Mouse (Mus musculus) embryonic facial prominence, embryonic 10.5 days (tissue): ENCODE data around the gene Alg3. TPM values are rescaled to one million over a fixed set of nuclear protein-coding genes. Genes with fewer than 3 reads are reported as not detected.
A peak's percentile ranks its signal among the peaks of the same experiment; 100 is the strongest.

Experiments used
- DNase-seq: peaks from one replicate; pipeline ENCODE4 v3.0.0-alpha.2; 2017; ENCODE audit warnings: low spot score
- H3K27ac ChIP-seq: fragments of 300-500 bp; sonication (generic); replicated peaks from 2 replicates; pipeline ENCODE4 v1.5.1; 2016; ENCODE audit warnings: mild to moderate bottlenecking
- H3K27me3 ChIP-seq: fragments of 300-500 bp; sonication (generic); replicated peaks from 2 replicates; pipeline ENCODE4 v1.6.1; 2016; ENCODE audit warnings: low read depth, mild to moderate bottlenecking; ENCODE audit not compliant: poor library complexity, severe bottlenecking
- H3K36me3 ChIP-seq: fragments of 300-500 bp; sonication (generic); replicated peaks from 2 replicates; pipeline ENCODE4 v1.6.1; 2016; ENCODE audit warnings: mild to moderate bottlenecking, moderate library complexity
- H3K4me1 ChIP-seq: fragments of 300-500 bp; sonication (generic); 2 replicates; pipeline ENCODE4 v1.6.1; 2016
- H3K4me3 ChIP-seq: fragments of 300-500 bp; sonication (generic); 2 replicates; pipeline ENCODE4 v1.5.1; 2016; ENCODE audit warnings: mild to moderate bottlenecking, moderate library complexity
- H3K9me3 ChIP-seq: fragments of 300-500 bp; sonication (generic); 2 replicates; pipeline ENCODE4 v1.6.1; 2016; ENCODE audit warnings: mild to moderate bottlenecking
- WGBS: fragments of 180-500 bp; shearing (Covaris S2); methylation state at CpG from one replicate; pipeline ENCODE4 v1.1.7; 2016; 5-methylcytosine and 5-hydroxymethylcytosine counted together
- microRNA counts: library from miRNA; unstranded; fragments of <30 nt; microRNA quantifications from one replicate; lab custom pipeline; 2017
- microRNA-seq: library from miRNA; unstranded; fragments of <30 nt; microRNA quantifications from one replicate; pipeline ENCODE4, GENCODE M21; 2017
- polyA plus RNA-seq: library from polyadenylated mRNA; unstranded; fragments of >200 nt; fragmentation: Nextera tagmentation; extraction: Ambion mirVana; gene quantifications from 2 replicates; pipeline ENCODE4 v1.2.1, GENCODE M21; 2016

The Alg3 gene
- polyA plus RNA-seq, 1 experiment from 2014 or later = 53.9 TPM

DNA sequence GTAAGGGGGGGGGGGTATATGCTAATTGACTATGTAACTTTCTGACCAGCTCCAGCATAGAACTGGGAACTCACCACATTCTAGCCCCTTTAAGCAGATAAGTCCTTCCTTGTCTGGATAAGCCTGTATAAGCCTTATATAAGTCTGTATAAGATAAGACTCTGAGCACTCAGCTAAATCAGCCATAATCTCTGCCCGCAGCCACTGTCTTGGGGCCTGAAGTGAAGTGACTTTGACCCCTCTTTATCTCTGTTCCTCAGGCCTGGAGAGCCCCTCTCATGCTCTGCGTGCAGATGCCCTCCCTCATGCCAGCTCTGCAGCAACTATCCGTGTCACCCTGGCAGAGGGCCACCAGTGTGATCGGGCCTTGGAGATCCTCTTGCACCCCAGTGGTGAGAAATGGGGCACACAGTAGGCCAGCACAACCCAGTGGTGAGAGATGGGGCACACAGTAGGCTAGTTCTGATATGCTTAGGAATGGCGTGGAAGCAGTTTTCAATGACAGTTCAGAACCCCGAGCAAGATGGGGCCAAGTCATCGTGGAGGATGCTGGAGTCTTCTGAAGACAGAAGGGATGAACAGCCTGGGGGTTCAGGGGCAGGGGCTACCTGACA lies 16.4 kb downstream of the Alg3 start:
- no peaks in the 10 kb centered on the region for H3K36me3 ChIP-seq
- 88% methylated on average over 7 of the region's 7 CpGs for WGBS
- H3K27me3 ChIP-seq = peaks cover 61% of the 10 kb centered on the region
- H3K4me1 ChIP-seq = peaks cover 18% of the 10 kb centered on the region
- no peak for DNase-seq
- no peaks in the 10 kb centered on the region for H3K9me3 ChIP-seq
- H3K4me3 ChIP-seq = no peak overlapping the region
- no peak overlapping the region for H3K27ac ChIP-seq

DNA sequence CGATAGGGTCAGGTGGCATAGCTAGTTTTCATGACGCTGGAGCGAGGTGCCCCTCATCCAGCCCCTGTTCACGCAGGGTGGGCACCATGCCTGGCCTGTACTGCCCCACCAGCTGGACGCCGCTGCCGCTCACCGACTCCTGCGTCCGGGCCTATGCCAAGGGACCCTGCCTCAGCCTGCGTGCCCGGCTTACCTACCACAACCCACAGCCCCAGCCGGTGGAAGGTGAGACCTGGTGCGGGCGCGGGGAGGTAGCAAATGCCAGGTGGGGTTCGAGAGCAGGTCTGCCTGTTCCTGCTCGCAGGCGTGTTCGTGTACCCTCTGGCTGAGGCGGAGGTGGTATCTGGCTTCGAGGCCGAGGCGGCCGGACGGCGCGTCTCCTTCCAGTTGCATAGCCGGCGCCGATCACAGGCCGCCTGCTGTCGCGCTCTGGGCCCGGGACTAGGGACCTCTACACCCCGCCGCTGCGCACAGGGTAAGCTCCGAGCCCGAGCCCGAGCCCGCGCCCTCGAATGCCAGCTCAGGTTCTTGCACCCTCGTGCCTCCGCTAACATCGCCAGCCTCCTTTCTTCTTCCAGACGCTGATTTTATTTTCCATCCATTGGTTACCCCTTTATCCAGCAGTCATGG lies 20.3 kb downstream of the Alg3 start:
- Histone ChIP-seq H3K9me3 (no peaks in the 10 kb centered on the region), H3K27ac (no peak overlapping the region), H3K4me1 (peaks cover 25% of the 10 kb centered on the region), H3K36me3 (no peaks in the 10 kb centered on the region), H3K4me3 (peak overlapping the region; percentile 64), H3K27me3 (peaks cover 91% of the 10 kb centered on the region)
- 5% methylated on average over 48 of the region's 48 CpGs for WGBS
- DNase-seq = peak; percentile 49

DNA sequence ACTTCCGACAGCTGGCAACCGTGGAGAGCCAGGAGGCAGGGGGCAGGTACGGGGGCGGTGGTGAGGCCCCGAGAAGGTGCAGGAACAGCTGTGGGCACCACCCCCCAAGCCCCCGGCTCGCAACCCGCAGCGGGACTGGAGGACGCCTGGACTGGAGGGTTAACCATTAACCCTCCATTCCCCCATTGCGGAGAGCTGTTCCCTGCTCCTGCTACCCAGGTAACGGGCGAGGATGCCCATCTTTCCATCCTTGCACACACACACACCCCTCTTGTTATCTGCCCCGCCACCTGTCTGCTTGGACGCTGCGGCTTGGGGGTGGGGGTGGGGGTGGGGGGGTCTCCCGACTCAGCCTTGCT lies 20.9 kb downstream of the Alg3 start:
- no peaks in the 10 kb centered on the region for H3K9me3 ChIP-seq

DNA sequence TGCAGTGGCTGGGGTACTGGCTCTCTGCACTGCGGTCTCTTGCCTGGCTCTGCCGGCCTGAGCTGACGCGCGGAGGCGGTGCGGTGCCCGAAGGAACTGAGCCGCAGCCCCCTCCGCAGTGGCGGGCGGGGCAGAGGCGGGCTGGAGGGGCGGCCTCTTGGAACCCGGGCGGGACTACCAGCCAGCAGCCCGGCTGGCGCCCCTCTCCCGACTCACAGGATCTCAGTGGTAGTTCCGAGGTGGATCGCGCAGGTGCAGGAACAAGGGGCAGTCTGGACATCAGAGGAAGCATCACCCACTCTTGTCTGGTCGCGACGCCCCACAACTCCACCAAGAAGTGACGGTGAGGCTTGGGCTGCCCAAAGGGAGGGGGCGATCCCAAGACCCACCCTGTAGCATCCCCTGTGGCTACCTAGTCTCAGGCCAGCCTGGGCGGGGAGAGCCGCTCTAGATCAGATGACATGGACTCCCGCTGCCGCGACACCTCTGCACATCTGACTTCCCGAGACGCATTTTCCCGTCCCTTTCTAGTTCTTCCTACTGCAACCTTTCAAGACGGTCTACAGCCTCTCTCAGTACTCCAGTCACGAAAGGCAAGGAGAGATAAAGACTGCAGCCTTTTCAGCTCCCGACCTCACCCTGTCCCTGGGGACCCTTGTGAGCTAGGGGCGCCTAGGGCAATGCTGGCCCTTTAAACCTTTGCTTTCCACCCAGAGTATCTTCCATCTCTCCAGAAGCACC lies 21.4 kb downstream of the Alg3 start:
- H3K27ac ChIP-seq = peak overlapping the region; percentile 1
- peaks cover 80% of the 10 kb centered on the region for H3K27me3 ChIP-seq
- under 1% methylated on average over 39 of the region's 39 CpGs for WGBS

More for the DNA sequence above, 20.9 kb downstream of the Alg3 start:
- WGBS = 3% methylated on average over 17 of the region's 17 CpGs
- DNase-seq = no peak
- Histone ChIP-seq H3K4me1 (peaks cover 25% of the 10 kb centered on the region), H3K27me3 (peaks cover 86% of the 10 kb centered on the region), H3K27ac (no peak overlapping the region), H3K36me3 (no peaks in the 10 kb centered on the region), H3K4me3 (peak overlapping the region; percentile 64)

DNA sequence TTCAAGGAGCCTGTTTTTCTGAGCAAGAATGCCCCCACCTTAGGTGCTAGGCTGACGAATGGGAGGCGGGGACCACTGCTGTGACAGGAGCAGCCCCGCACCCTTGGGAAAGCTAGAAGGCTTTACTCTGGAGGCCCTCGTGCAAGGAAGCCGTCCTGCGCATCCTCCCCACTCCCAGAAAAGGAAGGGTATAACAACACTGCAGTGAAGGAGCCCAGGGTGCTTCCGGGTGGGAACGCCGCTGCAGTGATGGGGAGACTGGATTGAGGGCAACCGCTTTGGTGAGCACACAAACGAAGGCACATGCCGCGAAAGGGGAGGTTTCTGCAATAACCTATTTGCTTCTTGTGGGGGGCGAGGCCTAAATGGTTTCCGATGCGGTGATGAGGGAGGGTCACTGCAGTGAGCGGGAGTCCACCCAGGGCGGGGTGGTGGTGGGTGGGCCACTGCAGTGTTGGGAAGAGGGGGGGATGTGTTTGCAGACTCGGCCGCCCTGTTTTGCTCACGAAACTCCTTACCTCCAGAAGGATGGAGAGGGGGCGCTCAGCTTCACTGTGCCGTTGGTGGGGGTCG lies 22.1 kb downstream of the Alg3 start, which contains the start of gene Vwa5b2:
TSS of gene Vwa5b2 (plus strand) at position 106 of the 573 bp plus-strand sequence.
- DNase-seq = no peak
- peaks cover 25% of the 10 kb centered on the region for H3K4me1 ChIP-seq
- H3K4me3 ChIP-seq = peak within 1 kb of the TSS; percentile 64
- H3K36me3 ChIP-seq = no peaks in the 10 kb centered on the region
- under 1% methylated on average over 24 of the region's 24 CpGs for WGBS
- peaks cover 74% of the 10 kb centered on the region for H3K27me3 ChIP-seq
- H3K9me3 ChIP-seq = no peaks in the 10 kb centered on the region
- H3K27ac ChIP-seq = peak within 1 kb of the TSS; percentile 1

More for the DNA sequence above, 21.4 kb downstream of the Alg3 start:
- DNase-seq = peak; percentile 75
- H3K36me3 ChIP-seq = no peaks in the 10 kb centered on the region
- H3K4me1 ChIP-seq = peaks cover 25% of the 10 kb centered on the region
- no peaks in the 10 kb centered on the region for H3K9me3 ChIP-seq
- peak overlapping the region; percentile 64 for H3K4me3 ChIP-seq

DNA sequence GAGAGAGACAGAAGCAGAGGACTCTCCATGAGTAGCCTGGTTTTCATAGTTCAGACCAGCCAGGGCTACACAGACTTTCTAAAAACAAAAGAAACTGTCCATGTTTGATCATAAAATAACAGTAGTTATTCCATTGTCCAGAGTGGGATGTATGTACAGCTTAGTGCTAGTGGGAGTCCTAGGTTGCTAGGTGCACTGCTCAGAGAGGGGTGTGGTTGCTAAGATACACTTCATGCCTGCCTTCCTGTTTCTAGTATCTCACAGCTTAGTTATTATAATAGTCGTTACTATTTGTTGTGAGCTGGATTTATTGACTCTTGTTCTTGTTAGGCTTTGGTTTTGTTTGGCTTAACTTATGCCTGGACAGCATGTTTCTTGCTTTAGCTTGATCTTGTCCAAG lies 46.5 kb downstream of the Alg3 start:
- WGBS = 77% methylated on average over 1 of the region's 1 CpGs
- Histone ChIP-seq H3K27ac (no peak overlapping the region), H3K4me3 (no peak overlapping the region), H3K36me3 (peaks cover 35% of the 10 kb centered on the region), H3K9me3 (no peaks in the 10 kb centered on the region), H3K4me1 (no peaks in the 10 kb centered on the region), H3K27me3 (no peaks in the 10 kb centered on the region)
- no peak for DNase-seq

DNA sequence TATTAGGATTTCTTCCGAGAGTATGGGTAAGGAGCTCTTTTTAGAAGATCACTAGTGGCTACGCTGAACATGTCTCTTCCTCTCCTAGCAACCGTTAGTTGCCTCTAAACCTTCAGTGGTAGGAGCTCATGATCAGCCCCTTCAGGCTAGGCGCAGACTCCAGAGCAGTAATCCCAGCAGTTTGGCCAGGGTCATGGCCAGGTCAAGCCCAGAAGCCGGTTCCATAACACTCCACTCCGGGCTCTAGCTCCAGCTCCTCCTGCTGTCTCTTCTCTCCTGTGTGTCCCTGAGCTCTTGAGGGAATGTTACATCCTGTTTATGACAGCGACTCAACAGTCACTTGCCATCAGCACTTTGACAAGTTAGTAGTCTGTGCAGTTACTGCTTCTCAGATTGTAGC lies 54.2 kb downstream of the Alg3 start:
- Histone ChIP-seq H3K36me3 (peaks cover 89% of the 10 kb centered on the region), H3K9me3 (no peaks in the 10 kb centered on the region), H3K4me3 (no peak overlapping the region), H3K27ac (no peak overlapping the region), H3K27me3 (no peaks in the 10 kb centered on the region), H3K4me1 (no peaks in the 10 kb centered on the region)
- 75% methylated on average over 7 of the region's 7 CpGs for WGBS
- no peak for DNase-seq

MicroRNAs encoded within 50 kb of the gene (microRNA counts, 519-probe panel; counts per million panel counts)
- microRNA mmu-miR-1224 (lab: Ali Mortazavi, UCI) = 5,722 counts per million, percentile 92 among the panel's probes with 10 or more counts

Small RNA genes lying within 50 kb of the gene (microRNA-seq; reads per million reads assigned to microRNA genes)
- 2.1 reads per million for gene Mir1224

Other genes with a start within 250 kb of the Alg3 start
- 63.9 and 64.3 TPM in 2 replicates for gene Abcc5, start 185.3 kb downstream of the Alg3 start, polyA plus RNA-seq
- 157 and 169 TPM in 2 replicates for gene Eif2b5, start 112.9 kb downstream of the Alg3 start, polyA plus RNA-seq
- gene Dvl3, start 94.8 kb downstream of the Alg3 start, polyA plus RNA-seq = 33.0 and 35.1 TPM in 2 replicates
- gene Ap2m1, start 76.3 kb downstream of the Alg3 start, polyA plus RNA-seq = 604 and 650 TPM in 2 replicates
- gene Abcf3, start 63.2 kb downstream of the Alg3 start, polyA plus RNA-seq = 57.2 and 59.6 TPM in 2 replicates
- gene Vwa5b2, start 22.3 kb downstream of the Alg3 start, polyA plus RNA-seq = 2.0 and 3.0 TPM in 2 replicates
- 45.0 and 45.8 TPM in 2 replicates for gene Eef1akmt4, start 142 bp downstream of the Alg3 start, polyA plus RNA-seq
- 0.49 TPM in 1 of 2 replicates, not detected in the other for gene Gm49333, start 125 bp downstream of the Alg3 start, polyA plus RNA-seq
- 1.4 TPM in 2 replicates for gene Camk2n2, start 9.6 kb upstream of the Alg3 start, polyA plus RNA-seq
- 3.3 and 4.1 TPM in 2 replicates for gene Ece2, start 18.1 kb upstream of the Alg3 start, polyA plus RNA-seq
- 520 and 530 TPM in 2 replicates for gene Psmd2, start 39.9 kb upstream of the Alg3 start, polyA plus RNA-seq
- 251 and 260 TPM in 2 replicates for gene Eif4g1, start 56.6 kb upstream of the Alg3 start, polyA plus RNA-seq
- gene Fam131a, start 81.5 kb upstream of the Alg3 start, polyA plus RNA-seq = 2.9 and 4.8 TPM in 2 replicates
- 151 and 153 TPM in 2 replicates for gene Polr2h, start 105.9 kb upstream of the Alg3 start, polyA plus RNA-seq
- 13.9 and 15.9 TPM in 2 replicates for gene Clcn2, start 106.0 kb upstream of the Alg3 start, polyA plus RNA-seq
- 1.3 and 1.4 TPM in 2 replicates for gene Chrd, start 121.4 kb upstream of the Alg3 start, polyA plus RNA-seq
- 0.44 and 0.72 TPM in 2 replicates for gene Thpo, start 122.8 kb upstream of the Alg3 start, polyA plus RNA-seq